Mouse (Mus musculus) lung, adult 18-20 months (tissue): ENCODE measurements at regions not wholly inside any gene's neighbourhood (a gene's known extent, or its start where the extent isn't known, plus 50 kb on each side); places are given as distances from the start of the nearest gene placed in this dataset.

ENCODE experiments used
- DNase-seq, 2 experiments: peaks; one replicate each; pipeline ENCODE4 v3.0.0; 2022; ENCODE audit warnings: mixed read lengths in 2 of 2

DNA sequence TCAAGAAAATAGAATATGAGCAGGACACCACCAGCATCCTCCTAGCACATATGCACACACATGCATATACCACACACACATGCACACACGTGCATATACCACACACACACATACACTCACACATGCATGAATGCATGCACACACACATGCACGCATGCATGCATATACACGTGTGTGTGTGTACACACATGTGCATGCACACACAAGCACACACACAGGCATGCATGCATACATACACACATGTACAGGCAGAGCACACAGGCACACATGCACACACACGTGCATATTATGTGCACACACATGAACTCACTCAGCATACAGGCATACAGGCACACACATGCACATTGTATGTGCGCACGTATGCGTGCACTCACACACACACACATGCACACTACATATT lies 275.7 kb upstream of the Sash1 start:
- no peak for DNase-seq

DNA sequence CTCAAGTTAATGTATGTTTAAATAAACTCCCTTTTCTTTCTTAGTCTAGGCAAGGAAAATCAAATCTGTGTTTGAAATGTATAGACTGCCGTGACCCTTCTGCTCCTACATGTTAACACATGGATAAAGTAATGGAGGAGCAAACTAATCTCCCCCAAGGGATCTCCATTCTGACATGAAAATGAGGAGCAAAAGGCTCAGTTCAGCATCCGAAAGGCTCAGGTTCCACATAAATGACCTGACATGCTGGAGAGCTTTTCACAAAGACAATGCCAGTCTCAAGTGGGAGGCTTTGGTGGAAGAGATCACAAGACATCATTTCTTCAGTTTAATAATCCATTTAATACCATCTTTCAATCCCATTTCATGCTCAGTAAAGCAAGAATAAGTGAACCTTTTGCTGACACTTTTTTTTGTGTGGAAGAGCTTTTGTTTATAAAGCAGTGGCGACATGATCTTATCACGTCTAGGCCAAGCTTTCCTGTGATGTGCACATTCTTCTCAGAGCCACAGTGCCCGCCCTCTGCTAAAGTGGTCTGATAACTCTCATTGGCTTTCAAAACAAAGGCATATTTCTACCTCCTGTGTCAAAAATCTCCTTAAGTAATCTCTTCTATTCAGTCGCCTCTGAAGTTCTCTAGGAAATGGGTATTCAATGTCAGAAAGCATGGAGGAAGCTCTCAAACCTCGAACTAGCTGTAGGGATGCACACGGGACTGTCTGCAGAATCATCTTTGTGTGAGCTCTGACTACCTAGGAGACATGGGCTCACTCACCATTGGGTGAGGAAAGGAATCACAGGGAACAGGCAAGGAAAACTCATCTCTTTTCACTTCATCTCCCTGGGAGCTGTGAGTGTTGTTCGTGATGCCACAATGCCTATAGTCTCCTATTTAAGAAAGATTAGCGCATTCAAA lies 271.7 kb upstream of the Sash1 start:
- no peak for DNase-seq

DNA sequence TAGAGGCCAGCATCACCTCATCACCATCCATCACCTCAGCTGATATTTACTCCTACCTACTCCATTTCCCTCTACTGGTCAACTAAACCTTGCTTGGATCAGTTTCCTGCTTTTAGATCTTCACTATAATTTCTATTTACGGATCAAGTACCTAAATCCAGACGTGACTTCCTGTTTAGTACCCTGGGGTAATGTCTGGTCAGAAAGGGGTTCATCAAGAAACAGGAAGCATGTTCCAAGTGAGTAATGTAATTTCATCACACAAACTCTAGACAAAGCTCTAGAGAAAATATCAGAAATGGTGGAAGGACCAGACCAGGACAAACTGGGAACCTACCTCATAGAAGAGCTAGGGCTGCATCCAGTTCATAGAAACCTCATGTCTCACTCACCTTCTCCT lies 250.2 kb upstream of the Sash1 start:
- no peak for DNase-seq

DNA sequence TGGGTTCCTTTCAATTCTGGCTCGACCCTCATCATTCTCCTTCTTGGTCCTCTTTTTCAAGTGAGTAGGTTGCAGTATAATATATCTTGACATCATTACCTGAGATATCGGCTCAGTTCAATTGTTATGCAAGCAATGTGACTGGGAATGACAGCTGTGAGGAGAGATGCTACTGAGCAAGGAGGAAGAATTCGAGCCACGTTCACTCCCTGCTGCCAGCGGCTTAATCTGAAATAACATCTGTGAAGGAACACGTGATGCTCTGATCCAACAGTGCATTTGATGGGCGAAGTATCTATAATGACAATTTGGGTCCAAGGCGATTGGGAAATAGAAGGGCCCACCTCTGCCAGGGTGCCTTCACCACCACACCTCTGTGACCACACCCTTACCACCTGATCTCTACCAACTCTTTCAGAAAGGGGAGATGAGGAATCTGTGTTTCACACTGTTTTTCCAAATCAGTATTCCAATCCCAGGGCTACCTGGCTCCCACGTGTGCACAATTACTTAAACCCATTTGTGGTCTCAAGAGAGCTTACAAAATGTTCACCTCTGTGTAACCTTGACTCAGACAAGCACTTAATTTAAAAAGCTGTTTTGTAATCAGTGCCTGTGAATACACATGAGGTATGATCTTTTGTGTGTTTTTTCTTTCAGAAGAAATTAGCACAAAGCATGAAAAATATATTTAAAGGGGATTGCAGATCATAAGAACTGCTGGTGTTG lies 248.6 kb upstream of the Sash1 start:
- DNase-seq: no peak

DNA sequence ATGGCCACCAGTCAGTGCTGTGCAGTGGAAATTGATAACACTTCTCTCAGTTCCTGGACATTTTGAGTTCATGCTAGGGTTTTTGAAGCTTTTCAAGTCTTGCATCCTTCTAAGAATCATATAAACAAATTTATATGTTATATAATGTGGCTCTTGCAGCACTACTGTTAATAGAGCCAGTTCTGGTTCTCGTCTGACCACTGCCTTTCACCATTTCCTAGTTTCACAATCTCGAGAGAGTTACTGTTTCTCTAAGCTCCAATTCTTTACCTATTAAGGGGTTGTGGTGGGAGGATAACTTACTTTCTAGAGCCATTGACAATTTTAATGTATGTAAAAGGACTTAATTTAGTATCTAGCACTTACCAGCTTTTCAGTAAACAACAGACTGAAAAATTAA lies 244.2 kb upstream of the Sash1 start:
- no peak for DNase-seq

DNA sequence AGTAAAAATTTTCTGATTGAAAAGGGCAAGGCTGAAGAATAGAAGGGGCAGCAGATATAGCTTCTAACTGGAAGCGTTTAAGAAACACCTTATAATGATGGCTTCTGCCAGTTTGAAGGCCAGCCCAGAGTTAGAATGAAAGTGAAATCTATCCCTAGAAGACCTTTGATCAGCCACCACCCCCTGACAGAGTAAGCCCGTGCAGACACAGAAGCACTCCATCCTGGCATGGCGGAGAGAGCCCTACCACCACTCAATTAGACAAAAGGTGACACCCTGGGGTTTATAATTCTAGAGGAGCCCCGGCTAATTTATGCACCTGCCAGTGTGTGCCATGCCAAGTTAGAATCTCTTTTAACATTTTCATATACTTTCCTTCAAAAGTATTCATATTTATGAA lies 233.4 kb upstream of the Sash1 start:
- DNase-seq: no peak

DNA sequence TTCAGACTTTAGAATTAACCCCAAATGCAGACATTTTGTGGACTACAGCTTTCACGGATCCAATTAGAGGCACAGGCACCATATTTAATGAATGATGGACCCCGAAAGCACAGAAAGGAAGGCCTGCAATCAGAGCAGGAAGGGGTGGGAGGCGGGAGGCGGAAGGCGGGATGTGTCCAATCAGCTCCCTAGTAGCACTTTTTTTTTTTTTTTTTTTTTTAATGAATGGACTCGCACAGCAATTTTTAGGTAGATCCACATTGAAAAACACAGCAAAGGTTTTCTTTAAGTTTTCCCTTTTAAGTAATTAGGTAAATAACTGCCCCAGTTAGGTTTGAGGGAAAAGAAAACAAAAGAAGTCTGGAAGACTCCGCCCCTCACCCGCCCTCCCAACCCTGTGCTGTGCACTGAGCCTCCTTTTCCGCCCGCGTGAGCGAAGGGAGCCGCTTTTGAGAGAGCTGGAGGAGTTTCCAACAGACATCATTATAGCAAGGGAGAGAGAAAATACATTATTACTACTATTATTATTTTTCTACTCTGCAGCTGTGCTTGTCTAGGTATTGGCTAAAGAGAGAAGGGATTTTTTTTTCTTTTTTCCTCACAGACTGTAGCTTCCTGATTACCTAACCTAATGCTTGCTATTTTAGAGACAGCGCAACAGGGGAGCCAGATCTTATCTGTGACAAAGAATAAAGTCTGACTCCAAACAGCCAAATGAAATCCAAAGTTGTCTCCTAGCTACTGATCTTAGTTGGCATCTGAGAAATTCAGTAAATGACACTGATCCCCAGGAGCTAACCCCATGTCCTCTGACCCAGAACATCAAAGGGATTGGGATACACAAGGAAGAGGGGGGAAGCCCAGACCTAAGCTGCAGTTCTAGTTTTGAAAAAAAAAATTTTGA lies 232.0 kb upstream of the Sash1 start:
- peak in 1 of 2 experiments; percentile 4 for DNase-seq

DNA sequence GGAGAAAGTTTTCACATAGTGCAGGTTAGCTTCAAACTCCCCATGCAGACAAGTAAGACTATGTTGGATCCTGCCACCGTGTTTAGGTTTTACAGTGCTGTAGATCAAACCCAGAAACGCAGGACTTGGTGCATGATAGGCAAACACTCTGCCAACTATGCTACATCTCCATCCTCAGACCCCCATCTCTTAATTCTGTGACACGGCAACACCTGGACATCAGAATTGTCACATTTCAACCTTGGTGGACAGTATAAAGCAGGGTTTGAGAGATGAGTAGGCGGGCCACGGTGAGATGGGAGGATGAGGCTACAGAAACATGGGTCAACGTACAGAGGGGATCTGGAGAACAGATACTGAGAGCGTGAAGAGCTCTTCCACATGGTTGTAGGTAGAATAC lies 231.3 kb upstream of the Sash1 start:
- no peak for DNase-seq

DNA sequence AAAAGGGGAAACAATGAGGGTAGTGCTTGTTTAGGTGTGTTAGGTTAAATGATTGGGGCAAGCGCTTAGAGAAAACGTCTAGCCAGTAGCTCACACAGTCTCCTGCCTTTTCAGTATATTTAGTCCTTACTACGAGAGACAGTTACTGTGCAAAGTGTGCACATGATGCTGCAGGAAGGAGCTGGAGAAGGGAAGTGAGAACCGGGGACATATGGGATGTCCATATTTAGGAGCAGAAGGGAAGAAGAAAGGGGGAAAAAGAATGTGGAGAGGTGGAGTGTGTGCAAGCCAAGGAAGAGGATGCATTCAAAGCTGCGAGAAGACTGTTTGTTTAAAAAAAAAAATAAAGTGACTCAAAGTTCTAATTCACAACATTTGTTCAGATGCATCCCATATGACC lies 227.8 kb upstream of the Sash1 start:
- no peak for DNase-seq

DNA sequence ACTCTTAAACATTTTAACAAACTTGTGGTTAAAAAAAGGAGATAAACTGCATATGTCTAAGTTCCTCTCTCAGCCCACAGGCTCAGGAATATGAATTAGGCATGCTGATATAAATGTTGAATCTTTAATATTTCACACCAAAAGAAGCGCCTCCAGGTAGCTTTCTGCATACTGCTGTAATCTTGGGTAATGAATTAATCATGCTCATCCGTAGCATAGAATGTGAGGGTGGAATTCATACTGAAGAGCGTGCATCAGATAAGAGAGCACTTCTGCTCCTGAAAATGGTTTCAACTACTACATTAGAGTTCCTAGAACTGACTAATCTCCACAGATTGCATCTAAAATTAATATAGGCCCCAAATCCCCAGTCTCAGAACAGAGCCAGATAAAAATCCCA lies 225.2 kb upstream of the Sash1 start:
- no peak for DNase-seq

DNA sequence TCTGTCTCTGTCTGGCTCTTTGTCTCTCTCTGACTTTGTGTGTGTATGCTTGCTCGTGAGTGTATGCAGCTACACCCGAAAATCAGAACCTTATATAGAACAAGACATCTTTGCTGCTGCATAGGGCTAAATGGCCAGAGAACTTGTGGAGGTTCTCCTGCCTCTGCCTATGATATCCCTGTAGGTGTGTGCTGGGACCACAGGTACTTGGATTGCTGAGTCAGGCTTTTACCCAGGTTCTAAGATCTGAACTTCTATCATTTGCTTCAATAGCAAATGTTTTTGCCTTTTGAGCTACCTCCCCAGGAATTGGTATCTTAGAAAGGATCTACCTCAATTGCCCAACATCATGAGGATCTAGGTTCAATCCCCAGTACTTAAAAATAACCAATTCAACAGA lies 210.3 kb upstream of the Sash1 start:
- no peak for DNase-seq

DNA sequence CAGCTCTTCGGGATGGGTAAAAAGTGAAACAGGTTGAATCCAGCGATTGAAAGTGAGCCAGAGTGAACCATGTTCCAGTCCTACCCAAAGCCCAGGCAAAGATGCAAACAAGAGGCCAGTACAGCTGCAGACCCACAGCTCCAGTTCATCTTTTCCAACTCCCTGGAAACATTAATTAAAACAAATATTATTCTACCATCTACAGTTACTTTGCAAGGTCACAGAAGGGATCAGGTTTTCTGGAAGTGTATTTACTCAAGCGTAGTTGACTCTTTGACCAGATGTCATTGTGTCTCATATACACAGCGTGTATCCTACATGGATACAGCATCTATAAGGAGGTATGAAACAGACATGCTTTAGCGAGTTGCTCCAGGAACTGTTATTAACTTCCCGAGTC lies 209.3 kb upstream of the Sash1 start:
- no peak for DNase-seq

DNA sequence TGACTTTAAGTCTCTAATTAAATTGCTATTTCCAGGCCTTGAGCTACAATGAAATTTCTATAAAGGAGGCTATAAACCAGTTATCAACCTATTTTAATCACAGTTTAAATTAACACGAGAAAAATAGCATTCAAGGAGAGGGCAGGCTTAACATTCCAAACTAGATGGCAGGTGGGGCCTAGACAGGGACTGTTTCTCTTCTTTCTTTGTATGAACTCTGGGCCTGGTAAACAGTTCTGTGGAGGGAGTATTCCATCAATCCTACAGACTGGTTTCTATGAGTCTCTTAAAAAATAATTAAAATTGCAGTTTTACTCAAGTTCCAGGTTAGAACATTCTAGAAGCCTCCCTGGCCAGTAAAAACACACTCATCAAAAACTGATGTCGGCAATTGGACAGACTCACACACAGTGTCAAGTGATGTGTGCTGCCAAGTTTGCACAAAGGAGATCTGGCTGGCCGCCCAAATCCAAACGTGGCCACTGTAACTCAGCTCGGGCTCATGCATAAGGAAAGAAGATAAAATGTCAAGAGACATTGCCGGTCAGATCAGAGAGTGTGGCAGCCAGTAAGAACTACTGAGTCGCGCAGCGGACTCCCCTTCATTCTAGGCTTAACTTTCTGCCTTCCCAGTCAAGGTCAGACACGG lies 206.5 kb upstream of the Sash1 start:
- peak; percentile 18 to 19 for DNase-seq

DNA sequence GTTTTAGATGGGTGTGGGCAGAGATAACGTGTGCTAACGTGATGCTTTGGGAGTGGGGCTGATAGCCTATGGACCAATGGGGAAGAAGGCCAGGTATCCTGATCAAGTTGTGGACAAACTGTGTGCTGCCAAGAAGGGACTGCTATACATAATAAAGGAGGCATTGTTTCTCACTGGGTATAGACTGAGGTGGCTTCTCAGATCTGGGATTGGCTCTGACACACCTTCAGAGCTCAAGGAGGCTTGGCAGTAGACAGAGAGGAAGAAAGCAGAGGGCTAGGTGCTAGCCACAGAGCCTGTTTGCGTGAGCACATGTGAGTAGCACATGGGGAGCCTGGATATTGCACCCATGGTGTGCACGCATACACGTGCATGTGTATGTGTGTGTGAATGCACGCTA lies 205.1 kb upstream of the Sash1 start:
- DNase-seq: no peak

DNA sequence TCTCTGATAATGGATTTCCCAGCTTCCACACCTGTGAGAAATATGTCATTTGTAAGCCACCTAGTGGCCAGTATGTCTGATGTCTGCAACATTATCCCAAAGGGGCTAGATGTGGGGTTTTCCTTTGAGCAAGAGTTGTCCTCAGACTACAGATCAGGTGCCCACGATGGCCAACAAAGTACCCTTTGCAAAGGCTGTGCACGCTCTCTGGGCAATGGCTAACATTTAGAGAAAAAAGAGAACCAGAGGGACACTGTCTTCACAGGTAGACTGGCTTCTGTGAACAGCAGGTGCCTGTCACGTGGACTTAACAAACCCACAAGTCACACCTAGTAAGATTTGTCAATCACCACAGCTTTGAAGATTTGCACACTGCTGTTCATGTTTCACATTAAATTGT lies 202.0 kb upstream of the Sash1 start:
- DNase-seq: no peak

DNA sequence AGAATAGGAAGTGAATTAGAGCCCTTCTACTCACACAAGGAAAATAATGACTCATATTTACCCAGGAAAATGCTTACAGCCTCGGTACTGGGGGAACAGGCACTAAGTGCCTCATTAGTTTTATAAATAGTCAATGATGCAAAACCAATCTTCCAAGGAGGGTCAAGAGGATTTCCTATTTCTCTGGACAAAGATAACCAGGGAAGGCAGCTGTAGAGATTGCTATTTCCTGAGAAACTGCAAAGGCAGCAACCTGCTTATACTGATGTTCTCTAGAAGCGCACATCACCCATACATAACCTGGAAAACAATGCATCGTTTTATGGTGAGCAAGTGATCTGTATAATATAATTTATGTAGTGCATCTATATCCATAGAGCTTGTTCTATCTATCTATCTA lies 201.3 kb upstream of the Sash1 start:
- DNase-seq: no peak

DNA sequence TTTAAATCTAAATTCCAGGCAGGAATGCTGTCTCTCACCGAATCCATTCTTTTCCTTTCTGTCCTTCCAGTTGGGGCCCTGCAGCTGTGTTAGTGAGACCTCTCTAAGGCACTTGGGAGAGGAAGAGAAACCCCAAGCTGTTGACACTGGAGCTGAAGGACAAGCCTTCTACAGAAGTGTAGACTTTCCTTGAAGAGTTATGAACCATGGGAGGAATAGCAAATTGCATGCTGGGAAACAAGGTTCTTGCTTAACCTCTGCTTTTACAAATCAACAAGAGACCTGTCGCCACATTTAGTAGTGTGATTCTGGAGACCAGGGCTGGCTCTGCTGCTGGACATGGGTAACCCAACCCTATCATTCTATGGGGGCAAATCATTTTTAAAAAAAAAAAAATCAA lies 200.8 kb upstream of the Sash1 start:
- DNase-seq: peak in 1 of 2 experiments; percentile 5

DNA sequence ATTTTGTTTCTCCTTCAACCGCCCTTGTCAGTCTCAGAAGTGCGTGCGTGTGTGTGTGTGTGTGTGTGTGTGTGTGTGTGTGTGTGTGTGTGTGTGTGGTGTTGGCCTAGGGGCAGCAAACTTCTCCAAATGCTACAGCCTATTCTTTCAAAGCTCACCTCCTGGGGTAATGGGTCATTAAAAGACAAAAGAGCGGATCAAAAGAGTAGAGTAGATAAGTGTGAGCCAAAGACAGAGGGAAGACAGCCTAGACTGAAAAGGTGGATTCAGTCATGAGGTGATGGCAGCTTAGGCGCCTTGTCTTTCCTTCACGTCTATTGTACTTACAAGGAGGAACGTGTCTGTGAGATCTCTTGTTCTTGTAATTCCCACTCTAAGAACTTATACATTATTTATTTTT lies 199.6 kb upstream of the Sash1 start:
- DNase-seq: no peak

DNA sequence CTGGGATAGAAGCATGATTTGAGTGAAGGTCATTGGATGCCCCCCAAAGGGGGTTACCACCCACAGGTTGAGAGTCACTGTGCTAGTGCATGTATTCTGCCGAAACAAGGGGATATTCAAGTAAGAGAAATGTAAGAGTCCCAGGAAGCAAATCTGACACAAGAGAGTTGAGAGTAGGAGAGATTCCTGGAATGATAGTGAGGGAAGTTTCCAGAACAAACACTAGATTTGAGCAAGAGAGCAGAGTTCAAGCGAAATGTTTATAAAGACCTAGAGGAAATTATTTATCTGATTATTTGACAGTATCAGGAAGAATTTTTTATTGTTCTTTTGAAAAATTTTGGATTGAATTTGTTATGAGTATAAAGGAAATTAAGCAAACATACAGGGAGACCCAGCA lies 189.0 kb upstream of the Sash1 start:
- DNase-seq: no peak

DNA sequence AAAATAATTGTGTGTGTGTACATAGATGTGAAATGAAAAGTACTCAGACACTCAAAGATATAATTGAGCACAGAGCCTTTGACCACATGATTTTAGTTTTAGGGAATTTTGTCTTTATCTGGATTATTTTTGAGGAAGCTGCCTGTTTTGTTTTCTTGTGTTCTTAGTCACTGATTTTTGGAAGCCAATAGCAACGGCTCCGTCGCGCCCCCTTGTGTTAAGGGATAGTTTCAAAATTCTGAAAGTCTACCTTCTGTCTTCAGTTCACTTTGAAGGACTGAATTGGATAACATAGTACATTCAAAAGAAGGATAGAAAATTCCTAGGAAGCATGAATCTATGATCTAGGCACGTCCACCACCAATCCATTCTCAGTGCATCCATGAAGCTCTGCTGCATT lies 185.8 kb upstream of the Sash1 start:
- DNase-seq: peak in 1 of 2 experiments; percentile 23

DNA sequence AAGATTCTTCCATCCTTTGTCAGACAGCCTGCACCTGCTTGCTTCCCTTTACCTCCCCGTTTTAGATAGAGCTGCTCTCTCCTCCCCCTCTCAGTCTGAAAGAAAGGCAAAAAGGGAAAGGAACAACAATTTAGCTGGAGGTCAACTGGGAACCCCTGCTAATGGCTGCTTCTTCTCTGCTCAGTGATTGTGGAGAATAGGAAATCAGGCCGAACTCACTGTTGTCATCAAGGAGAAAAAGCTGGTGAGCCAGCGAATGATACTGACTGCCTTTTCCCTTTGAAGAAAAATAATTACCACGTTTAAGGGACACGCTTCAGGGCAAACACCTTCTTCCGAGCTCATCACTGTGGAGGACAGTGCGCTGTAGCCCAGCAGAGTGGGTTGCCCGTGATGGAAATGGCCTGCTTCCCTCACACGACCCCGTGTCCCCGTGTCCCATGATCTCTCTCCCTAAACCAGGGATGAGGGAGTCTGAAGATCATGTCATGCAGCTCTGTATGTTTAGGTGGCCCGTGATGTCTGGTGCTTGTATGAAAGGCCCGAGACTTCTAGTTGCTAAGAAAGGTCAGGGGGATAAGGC lies 183.8 kb upstream of the Sash1 start:
- no peak for DNase-seq

DNA sequence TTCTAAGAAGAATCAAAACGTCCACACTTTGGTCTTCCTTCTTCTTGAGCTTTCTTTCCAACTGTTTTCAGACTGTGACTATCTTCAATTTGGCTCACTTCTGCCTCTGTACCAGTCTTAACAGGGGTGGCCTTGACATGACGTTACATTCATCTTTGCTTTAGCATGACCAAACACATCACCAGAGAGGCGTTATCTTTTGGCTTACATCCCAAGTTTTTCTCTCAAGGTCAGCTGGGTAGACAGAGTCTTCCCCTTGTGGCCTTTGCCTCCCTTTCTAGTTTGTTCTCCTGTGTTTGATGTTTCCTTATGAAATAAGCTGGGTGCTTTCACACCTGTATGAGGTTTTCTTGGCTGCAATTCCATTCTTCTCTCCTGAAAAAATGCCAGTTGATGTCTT lies 180.7 kb upstream of the Sash1 start:
- no peak for DNase-seq
